Mouse (Mus musculus): ENCODE measurements around the gene Esp36. TPM values are rescaled to one million over a fixed set of nuclear protein-coding genes. Genes with fewer than 3 reads are reported as not detected.
"Not testable (repeated sequence)": the region's sequence is repeated elsewhere in the genome, so short reads cannot be mapped to it uniquely, and the experiment has no call there.

The Esp36 gene
- polyA plus RNA-seq (2015; fragmentation: Nextera tagmentation; extraction: Ambion mirVana): not detected in 2 replicates

- no peak within 1 kb of the TSS for H3K27ac ChIP-seq (ENCODE audit: low read depth, low read length)
- no peaks in the 10 kb centered on the region for H3K27me3 ChIP-seq (replicated peaks; ENCODE audit: control insufficient read depth, insufficient read depth, low read length)
- 78% methylated on average over 2 of the region's 2 CpGs for WGBS
- H3K4me2 ChIP-seq (ENCODE audit: low read length): no peak within 1 kb of the TSS
- H3K9ac ChIP-seq (ENCODE audit: low read depth, low read length): no peak within 1 kb of the TSS
- peaks cover 4% of the 10 kb centered on the region; the same call in 1 of the 2 replicates for H3K9me3 ChIP-seq (ENCODE audit: control insufficient read depth, low read length)
- no peaks in the 10 kb centered on the region for H3K36me3 ChIP-seq (ENCODE audit: control insufficient read depth, insufficient read depth, low read length)
- no peak within 1 kb of the TSS for H3K4me3 ChIP-seq (ENCODE audit: low read length)
- ATAC-seq: no peak
- no peaks in the 10 kb centered on the region for H3K4me1 ChIP-seq (ENCODE audit: control insufficient read depth, insufficient read depth, low read depth, low read length)
These were observed at the start of gene Esp36 for GRCm38 (mm10) chr17:38420085-38420484. Esp36 (minus strand) TSS chr17:38420185.

DNA sequence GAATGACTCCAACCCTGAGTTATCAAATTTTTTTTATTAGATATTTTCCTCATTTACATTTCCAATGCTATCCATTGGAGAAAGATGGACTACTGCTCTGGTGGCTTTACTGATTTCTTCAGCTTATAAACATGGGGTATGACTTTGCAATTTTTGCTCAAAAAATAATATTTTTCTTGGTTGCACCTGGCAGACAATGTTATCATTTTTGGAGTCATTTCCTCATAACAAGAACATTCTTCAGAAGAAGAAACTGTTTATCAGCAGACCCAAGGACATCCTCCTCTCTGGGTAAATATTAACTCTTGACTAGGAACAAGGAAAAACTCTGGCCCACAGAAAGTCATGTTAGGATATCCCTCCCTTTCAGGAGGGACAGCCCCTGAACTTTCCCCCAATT, 36.2 kb upstream of the Esp36 start:
- H3K27ac ChIP-seq (ENCODE audit: low read depth, low read length); H3K9ac ChIP-seq (ENCODE audit: low read depth, low read length); H3K9me3 ChIP-seq (ENCODE audit: control insufficient read depth, low read length): not testable (repeated sequence)

GRCm38 (mm10) chr17:38450688-38451087, 30.7 kb upstream of the Esp36 start:
- Histone ChIP-seq H3K27ac (ENCODE audit: low read depth, low read length) (no peak overlapping the region), H3K4me1 (ENCODE audit: control insufficient read depth, insufficient read depth, low read depth, low read length) (no peaks in the 10 kb centered on the region), H3K36me3 (ENCODE audit: control insufficient read depth, insufficient read depth, low read length) (no peaks in the 10 kb centered on the region), H3K4me2 (ENCODE audit: low read length) (no peak overlapping the region), H3K9ac (ENCODE audit: low read depth, low read length) (no peak overlapping the region), H3K9me3 (ENCODE audit: control insufficient read depth, low read length) (peaks cover 5% of the 10 kb centered on the region; the same call in 1 of the 2 replicates), H3K4me3 (ENCODE audit: low read length) (no peak overlapping the region), H3K27me3 (replicated peaks; ENCODE audit: control insufficient read depth, insufficient read depth, low read length) (no peaks in the 10 kb centered on the region)
- ATAC-seq: no peak
- WGBS: 89% methylated on average over 2 of the region's 2 CpGs

More for the DNA sequence above, 36.2 kb upstream of the Esp36 start:
- not testable (repeated sequence) for H3K27me3 ChIP-seq (replicated peaks; ENCODE audit: control insufficient read depth, insufficient read depth, low read length); H3K36me3 ChIP-seq (ENCODE audit: control insufficient read depth, insufficient read depth, low read length); H3K4me1 ChIP-seq (ENCODE audit: control insufficient read depth, insufficient read depth, low read depth, low read length); ATAC-seq; H3K4me3 ChIP-seq (ENCODE audit: low read length); H3K4me2 ChIP-seq (ENCODE audit: low read length)

DNA sequence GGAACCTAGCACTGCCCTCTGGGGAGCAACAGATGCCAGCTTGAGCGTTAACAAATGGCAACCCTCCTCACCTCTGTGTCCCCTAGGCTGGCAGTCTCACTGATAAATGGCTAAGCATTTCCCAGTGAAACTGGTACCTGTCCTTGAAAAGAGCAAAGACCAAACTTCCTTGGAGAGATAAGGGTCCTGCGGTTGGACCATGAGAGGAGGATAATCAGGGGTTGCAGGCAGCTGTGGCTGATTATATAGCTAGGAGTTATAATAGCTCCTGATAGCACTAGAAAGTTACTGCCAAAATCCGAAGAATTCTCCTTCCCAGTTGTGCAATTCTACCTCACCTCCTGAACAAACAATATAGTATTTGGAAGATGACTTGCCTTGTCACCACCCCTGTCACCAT, 13.8 kb downstream of the Esp36 start:
- Histone ChIP-seq H3K4me3 (ENCODE audit: low read length) (no peak overlapping the region), H3K27me3 (replicated peaks; ENCODE audit: control insufficient read depth, insufficient read depth, low read length) (no peaks in the 10 kb centered on the region), H3K9me3 (ENCODE audit: control insufficient read depth, low read length) (0 out of 2 replicates have a peak, but pooled peaks cover 2% of the 10 kb centered on the region), H3K4me2 (ENCODE audit: low read length) (no peak overlapping the region), H3K4me1 (ENCODE audit: control insufficient read depth, insufficient read depth, low read depth, low read length) (no peaks in the 10 kb centered on the region), H3K9ac (ENCODE audit: low read depth, low read length) (no peak overlapping the region), H3K27ac (ENCODE audit: low read depth, low read length) (no peak overlapping the region), H3K36me3 (ENCODE audit: control insufficient read depth, insufficient read depth, low read length) (no peaks in the 10 kb centered on the region)
- ATAC-seq: no peak
- 82% methylated on average over 3 of the region's 3 CpGs for WGBS

GRCm38 (mm10) chr17:38391821-38392220, 28.2 kb downstream of the Esp36 start:
- no peak overlapping the region for H3K27ac ChIP-seq (ENCODE audit: low read depth, low read length)
- H3K4me1 ChIP-seq (ENCODE audit: control insufficient read depth, insufficient read depth, low read depth, low read length): no peaks in the 10 kb centered on the region
- H3K4me2 ChIP-seq (ENCODE audit: low read length): no peak overlapping the region
- no peaks in the 10 kb centered on the region for H3K36me3 ChIP-seq (ENCODE audit: control insufficient read depth, insufficient read depth, low read length)
- ATAC-seq: no peak
- whole genome bisulfite sequencing: 67% methylated on average over 2 of the region's 2 CpGs
- no peak overlapping the region for H3K9ac ChIP-seq (ENCODE audit: low read depth, low read length)
- no peaks in the 10 kb centered on the region for H3K27me3 ChIP-seq (replicated peaks; ENCODE audit: control insufficient read depth, insufficient read depth, low read length)
- no peaks in the 10 kb centered on the region for H3K9me3 ChIP-seq (ENCODE audit: control insufficient read depth, low read length)
- no peak overlapping the region for H3K4me3 ChIP-seq (ENCODE audit: low read length)

Other genes starting within 250 kb of the Esp36 start
- not detected in 2 replicates for gene Olfr134, start 248.8 kb downstream of the Esp36 start, polyA plus RNA-seq (2015; fragmentation: Nextera tagmentation; extraction: Ambion mirVana)
- gene Olfr135, start 215.8 kb downstream of the Esp36 start, polyA plus RNA-seq (2015; fragmentation: Nextera tagmentation; extraction: Ambion mirVana): not detected in 2 replicates
- gene Olfr138, start 159.2 kb downstream of the Esp36 start, polyA plus RNA-seq (2015; fragmentation: Nextera tagmentation; extraction: Ambion mirVana): not detected in 2 replicates
- not detected in 2 replicates for gene Olfr137, start 112.6 kb downstream of the Esp36 start, polyA plus RNA-seq (2015; fragmentation: Nextera tagmentation; extraction: Ambion mirVana)
- gene Olfr136, start 90.4 kb downstream of the Esp36 start, polyA plus RNA-seq (2015; fragmentation: Nextera tagmentation; extraction: Ambion mirVana): not detected in 2 replicates
- not detected in 2 replicates for gene Esp34, start 134.0 kb upstream of the Esp36 start, polyA plus RNA-seq (2015; fragmentation: Nextera tagmentation; extraction: Ambion mirVana)
- not detected in 2 replicates for gene Esp31, start 219.3 kb upstream of the Esp36 start, polyA plus RNA-seq (2015; fragmentation: Nextera tagmentation; extraction: Ambion mirVana)